Mouse (Mus musculus): ENCODE measurements around the gene Ifi35. TPM values are rescaled to one million over a fixed set of nuclear protein-coding genes. Genes with fewer than 3 reads are reported as not detected.

The Ifi35 gene
- polyA plus RNA-seq, 1 experiment from 2014 or later: 102 TPM

GRCm38 (mm10) chr11:101451536-101451935 lies 3.3 kb downstream of the Ifi35 start:
- no peak for TF ChIP-seq CTCF (IDR thresholded peaks at IDR 0.05; ENCODE audit: low read depth)
- Histone ChIP-seq H3K4me1 (replicated peaks; ENCODE audit: control insufficient read depth, insufficient read depth, low read length) (0 out of 2 replicates have a peak, but pooled peaks cover 5% of the 10 kb centered on the region), H3K9me3 (ENCODE audit: control insufficient read depth) (no peaks in the 10 kb centered on the region), H3K4me2 (replicated peaks; ENCODE audit: low read depth) (peak overlapping the region; percentile 51), H3K4me3 (ENCODE audit: low read depth, low read length) (no peak overlapping the region), H3K9ac (ENCODE audit: low read depth, low read length) (no peak overlapping the region), H3K36me3 (ENCODE audit: control insufficient read depth, insufficient read depth) (peaks cover 14% of the 10 kb centered on the region; the same call in 1 of the 2 replicates), H3K27ac (ENCODE audit: low read depth, low read length) (peak overlapping the region; percentile 51; the same call in 1 of the 2 replicates), H3K27me3 (replicated peaks; ENCODE audit: control insufficient read depth, insufficient read depth, low read length) (no peaks in the 10 kb centered on the region)
- no peak for ATAC-seq
- WGBS: 74% methylated on average over 10 of the region's 10 CpGs

- 0 out of 2 replicates have a peak, but pooled peaks cover 5% of the 10 kb centered on the region for H3K4me1 ChIP-seq (replicated peaks; ENCODE audit: control insufficient read depth, insufficient read depth, low read length)
- no peak for TF ChIP-seq CTCF (IDR thresholded peaks at IDR 0.05; ENCODE audit: low read depth)
- H3K4me3 ChIP-seq (ENCODE audit: low read depth, low read length): no peak overlapping the region
- H3K9ac ChIP-seq (ENCODE audit: low read depth, low read length): no peak overlapping the region
- H3K36me3 ChIP-seq (ENCODE audit: control insufficient read depth, insufficient read depth): peaks cover 17% of the 10 kb centered on the region
- H3K27me3 ChIP-seq (replicated peaks; ENCODE audit: control insufficient read depth, insufficient read depth, low read length): no peaks in the 10 kb centered on the region
- WGBS: 49% methylated on average over 10 of the region's 10 CpGs
- peak overlapping the region; percentile 51 for H3K4me2 ChIP-seq (replicated peaks; ENCODE audit: low read depth)
- ATAC-seq: peak; percentile 62
- H3K27ac ChIP-seq (ENCODE audit: low read depth, low read length): peak overlapping the region; percentile 51
- H3K9me3 ChIP-seq (ENCODE audit: control insufficient read depth): no peaks in the 10 kb centered on the region
Observed at GRCm38 (mm10) chr11:101452093-101452774, 4.0 kb downstream of the Ifi35 start.

GRCm38 (mm10) chr11:101454702-101455101 lies 6.5 kb downstream of the Ifi35 start:
- TF ChIP-seq CTCF (IDR thresholded peaks at IDR 0.05; ENCODE audit: low read depth): no peak
- no peaks in the 10 kb centered on the region for H3K4me1 ChIP-seq (replicated peaks; ENCODE audit: control insufficient read depth, insufficient read depth, low read length)
- H3K4me2 ChIP-seq (replicated peaks; ENCODE audit: low read depth): no peak overlapping the region
- H3K4me3 ChIP-seq (ENCODE audit: low read depth, low read length): no peak overlapping the region
- ATAC-seq: no peak
- no peak overlapping the region for H3K9ac ChIP-seq (ENCODE audit: low read depth, low read length)
- peaks cover 42% of the 10 kb centered on the region for H3K36me3 ChIP-seq (ENCODE audit: control insufficient read depth, insufficient read depth)
- WGBS: 62% methylated on average over 6 of the region's 6 CpGs
- H3K27ac ChIP-seq (ENCODE audit: low read depth, low read length): no peak overlapping the region
- H3K9me3 ChIP-seq (ENCODE audit: control insufficient read depth): no peaks in the 10 kb centered on the region
- H3K27me3 ChIP-seq (replicated peaks; ENCODE audit: control insufficient read depth, insufficient read depth, low read length): no peaks in the 10 kb centered on the region

- no peak overlapping the region for H3K4me3 ChIP-seq (ENCODE audit: low read depth, low read length)
- TF ChIP-seq CTCF (IDR thresholded peaks at IDR 0.05; ENCODE audit: low read depth): no peak
- peaks cover 51% of the 10 kb centered on the region for H3K36me3 ChIP-seq (ENCODE audit: control insufficient read depth, insufficient read depth)
- H3K27me3 ChIP-seq (replicated peaks; ENCODE audit: control insufficient read depth, insufficient read depth, low read length): no peaks in the 10 kb centered on the region
- H3K4me2 ChIP-seq (replicated peaks; ENCODE audit: low read depth): no peak overlapping the region
- ATAC-seq: no peak
- H3K27ac ChIP-seq (ENCODE audit: low read depth, low read length): no peak overlapping the region
- no peak overlapping the region for H3K9ac ChIP-seq (ENCODE audit: low read depth, low read length)
- H3K4me1 ChIP-seq (replicated peaks; ENCODE audit: control insufficient read depth, insufficient read depth, low read length): no peaks in the 10 kb centered on the region
- 53% methylated on average over 7 of the region's 7 CpGs for WGBS
- no peaks in the 10 kb centered on the region for H3K9me3 ChIP-seq (ENCODE audit: control insufficient read depth)
Observed at GRCm38 (mm10) chr11:101455627-101456026, 7.4 kb downstream of the Ifi35 start.

GRCm38 (mm10) chr11:101457631-101458030 lies 9.4 kb downstream of the Ifi35 start:
- H3K9me3 ChIP-seq (ENCODE audit: control insufficient read depth): no peaks in the 10 kb centered on the region
- H3K36me3 ChIP-seq (ENCODE audit: control insufficient read depth, insufficient read depth): peaks cover 68% of the 10 kb centered on the region
- 91% methylated on average over 9 of the region's 9 CpGs for WGBS
- no peak overlapping the region; the same call in 1 of the 2 replicates for H3K27ac ChIP-seq (ENCODE audit: low read depth, low read length)
- no peaks in the 10 kb centered on the region for H3K27me3 ChIP-seq (replicated peaks; ENCODE audit: control insufficient read depth, insufficient read depth, low read length)
- ATAC-seq: no peak
- H3K4me3 ChIP-seq (ENCODE audit: low read depth, low read length): no peak overlapping the region
- H3K4me1 ChIP-seq (replicated peaks; ENCODE audit: control insufficient read depth, insufficient read depth, low read length): no peaks in the 10 kb centered on the region
- no peak overlapping the region for H3K4me2 ChIP-seq (replicated peaks; ENCODE audit: low read depth)
- H3K9ac ChIP-seq (ENCODE audit: low read depth, low read length): no peak overlapping the region
- no peak for TF ChIP-seq CTCF (IDR thresholded peaks at IDR 0.05; ENCODE audit: low read depth)

GRCm38 (mm10) chr11:101458217-101458616 lies 10.0 kb downstream of the Ifi35 start:
- no peak overlapping the region; the same call in 1 of the 2 replicates for H3K27ac ChIP-seq (ENCODE audit: low read depth, low read length)
- H3K27me3 ChIP-seq (replicated peaks; ENCODE audit: control insufficient read depth, insufficient read depth, low read length): no peaks in the 10 kb centered on the region
- 85% methylated on average over 12 of the region's 12 CpGs for WGBS
- no peak for ATAC-seq
- TF ChIP-seq CTCF (IDR thresholded peaks at IDR 0.05; ENCODE audit: low read depth): no peak
- no peak overlapping the region for H3K9ac ChIP-seq (ENCODE audit: low read depth, low read length)
- peaks cover 70% of the 10 kb centered on the region for H3K36me3 ChIP-seq (ENCODE audit: control insufficient read depth, insufficient read depth)
- H3K4me1 ChIP-seq (replicated peaks; ENCODE audit: control insufficient read depth, insufficient read depth, low read length): no peaks in the 10 kb centered on the region
- H3K4me2 ChIP-seq (replicated peaks; ENCODE audit: low read depth): no peak overlapping the region
- no peak overlapping the region for H3K4me3 ChIP-seq (ENCODE audit: low read depth, low read length)
- H3K9me3 ChIP-seq (ENCODE audit: control insufficient read depth): no peaks in the 10 kb centered on the region
